Mouse (Mus musculus) adrenal gland, adult 10 weeks (tissue): ENCODE results near the gene Plac8. TPM values are rescaled to one million over a fixed set of nuclear protein-coding genes. Genes with fewer than 3 reads are reported as not detected.

Source experiments
- polyA plus RNA-seq: library from polyadenylated mRNA; stranded (reverse); fragments of 350-450 nt; fragmentation: Illumina TruSeq; extraction: RNeasy Lipid Tissue Mini Kit (QIAGEN cat#74804); gene quantifications from one replicate; pipeline ENCODE4 v1.2.3, GENCODE M21; 2014; ENCODE audit warnings: low read depth, low replicate concordance

Gene Plac8
- 5.7 TPM for polyA plus RNA-seq

DNA sequence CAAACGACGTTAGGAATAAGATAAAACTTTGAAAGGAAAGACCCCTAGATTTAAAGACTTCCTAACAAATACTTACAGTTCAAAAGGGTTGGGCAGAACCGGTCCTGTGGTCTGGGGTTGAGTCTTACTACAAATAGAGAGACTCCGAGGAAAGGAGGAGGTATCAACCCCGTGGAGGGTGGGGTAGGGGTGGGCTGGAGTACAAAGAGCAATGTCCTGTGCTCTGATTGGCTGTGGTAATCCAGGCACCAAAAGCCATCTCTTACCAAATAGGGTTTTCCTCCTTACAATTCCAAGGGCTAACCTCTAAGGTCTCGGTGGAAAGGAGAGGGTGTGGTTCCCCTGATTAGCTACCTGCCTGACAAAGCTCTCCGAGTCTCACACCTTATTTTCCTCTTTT lies at the start of gene Plac8:
Gene Plac8, minus strand, starts transcription at position 177 of the 400 bp plus-strand sequence.

DNA sequence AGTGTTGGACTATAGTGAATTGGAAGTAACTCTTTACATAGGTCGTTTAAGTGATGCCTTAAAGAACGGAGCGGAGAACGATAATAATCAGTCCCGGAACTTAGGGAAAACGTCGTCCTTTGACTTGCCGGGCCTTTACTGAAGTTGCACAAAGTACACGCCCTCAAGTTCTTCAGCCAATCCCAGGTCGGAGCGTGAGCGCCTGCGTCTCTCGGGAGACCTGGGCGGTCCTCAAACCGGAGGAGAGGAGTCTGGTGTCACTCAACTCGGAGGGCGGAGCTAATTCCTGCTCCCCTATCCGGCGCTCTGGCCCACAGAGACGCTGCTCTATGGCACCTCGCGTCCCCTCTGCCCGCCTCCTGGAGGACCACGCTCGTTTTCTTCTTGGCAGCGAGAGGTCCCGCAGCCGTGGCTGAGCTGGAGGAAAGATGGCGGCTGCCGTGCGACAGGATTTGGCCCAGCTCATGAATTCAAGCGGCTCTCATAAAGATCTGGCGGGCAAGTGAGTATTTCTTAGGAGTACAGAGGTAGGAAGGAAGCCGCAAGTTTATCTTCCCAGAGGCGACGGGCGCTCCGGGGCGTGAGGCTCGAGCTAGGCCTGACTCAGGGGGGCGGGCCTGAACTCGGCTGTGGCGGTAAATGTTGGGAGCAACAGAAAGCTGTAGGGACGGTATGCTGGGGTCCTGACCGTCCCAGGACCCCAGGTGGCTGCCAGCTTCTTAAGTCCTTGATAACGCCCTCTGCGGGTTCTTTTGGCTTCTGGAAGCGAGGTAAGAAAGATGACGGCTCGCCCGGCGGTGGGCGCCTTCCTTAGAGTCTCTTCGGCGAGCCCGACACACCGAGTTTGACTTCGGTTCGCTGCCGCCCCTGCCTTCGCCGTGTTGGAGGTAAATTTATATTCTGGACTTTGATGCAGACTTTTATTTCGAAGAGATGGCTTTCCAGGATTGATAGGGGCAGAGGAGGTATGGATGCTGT lies 53.7 kb downstream of the Plac8 start, which contains the start of gene Cops4:
Gene Cops4, plus strand, starts transcription at position 261 of the 978 bp plus-strand sequence.

Other genes with a start within 250 kb of the Plac8 start
- gene Sec31a, start 156.0 kb downstream of the Plac8 start, polyA plus RNA-seq = 187 TPM
- 27.3 TPM for gene Lin54, start 71.6 kb downstream of the Plac8 start, polyA plus RNA-seq
- gene Cops4, start 53.9 kb downstream of the Plac8 start, polyA plus RNA-seq = 104 TPM
- gene Coq2, start 102.9 kb upstream of the Plac8 start, polyA plus RNA-seq = 20.6 TPM
- 0.87 TPM for gene Hpse, start 147.5 kb upstream of the Plac8 start, polyA plus RNA-seq
- 7.8 TPM for gene Helq, start 226.4 kb upstream of the Plac8 start, polyA plus RNA-seq
- 223 TPM for gene Mrps18c, start 226.4 kb upstream of the Plac8 start, polyA plus RNA-seq
- gene Abraxas1, start 248.7 kb upstream of the Plac8 start, polyA plus RNA-seq = 47.4 TPM